Mouse (Mus musculus) retina, postnatal 7 days (tissue): Measurements from ENCODE around the gene Magi2.

Source experiments
- DNase-seq: peaks from one replicate; pipeline ENCODE4 v3.0.0-alpha.2; 2012; ENCODE audit warnings: low read depth, low spot score

The Magi2 gene

DNA sequence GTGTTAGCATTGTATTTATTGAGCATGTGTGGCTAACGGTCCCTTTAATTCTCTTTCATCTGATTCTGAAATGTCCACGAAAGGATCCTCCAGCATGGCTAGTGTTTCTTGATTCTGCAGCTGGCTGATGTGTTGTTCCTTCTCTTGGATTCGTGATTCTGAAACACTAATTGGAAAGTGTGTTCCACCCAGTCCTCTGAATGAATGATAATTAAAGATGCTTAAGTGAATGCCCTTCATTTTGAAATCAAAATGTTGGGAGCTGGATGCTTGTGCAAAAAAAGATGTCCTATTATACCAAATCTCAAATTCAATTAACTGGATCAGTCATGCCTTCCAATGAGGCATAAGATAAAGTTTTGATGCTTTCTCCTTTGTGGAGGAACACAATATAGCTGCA, 1132.2 kb downstream of the Magi2 start:
- DNase-seq, result no peak

DNA sequence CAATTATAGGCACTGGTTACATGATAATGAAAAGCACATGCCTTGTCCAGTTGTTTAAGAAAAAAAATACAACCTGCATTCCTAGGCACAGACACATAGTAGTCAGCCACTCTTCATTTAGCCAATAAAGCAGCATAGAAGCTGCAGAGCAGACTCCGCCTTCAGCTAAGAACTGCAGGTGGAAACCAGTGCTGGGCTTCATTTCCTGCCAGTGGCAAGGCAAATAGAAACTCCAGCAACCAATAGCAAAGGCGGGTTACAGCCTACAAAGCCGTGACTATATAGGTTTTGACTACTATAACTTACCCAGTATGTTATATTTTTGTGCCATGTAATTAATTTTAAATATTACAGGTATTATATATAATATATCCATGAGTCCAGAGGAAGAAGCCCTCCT, 1135.3 kb downstream of the Magi2 start:
- DNase-seq, result no peak

DNA sequence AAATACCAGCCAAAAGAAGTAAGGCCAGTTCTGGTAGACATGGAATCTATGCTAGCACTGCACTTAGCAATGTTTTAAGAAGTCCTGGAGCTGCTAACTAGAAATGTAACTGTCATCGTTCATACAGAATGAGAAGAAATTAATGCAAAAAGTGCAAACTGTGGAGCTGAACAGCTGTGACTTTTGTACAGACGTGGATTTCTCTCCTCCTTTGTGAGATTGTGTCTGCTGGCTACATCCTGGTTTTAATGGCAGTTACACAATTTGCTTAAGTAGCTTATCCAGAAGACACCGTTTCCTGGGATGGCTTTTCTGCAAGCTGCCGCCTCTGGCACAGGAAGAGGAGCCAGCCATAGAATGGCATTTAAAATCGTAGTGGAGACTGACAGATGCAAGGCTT, 1136.4 kb downstream of the Magi2 start:
- no peak for DNase-seq

DNA sequence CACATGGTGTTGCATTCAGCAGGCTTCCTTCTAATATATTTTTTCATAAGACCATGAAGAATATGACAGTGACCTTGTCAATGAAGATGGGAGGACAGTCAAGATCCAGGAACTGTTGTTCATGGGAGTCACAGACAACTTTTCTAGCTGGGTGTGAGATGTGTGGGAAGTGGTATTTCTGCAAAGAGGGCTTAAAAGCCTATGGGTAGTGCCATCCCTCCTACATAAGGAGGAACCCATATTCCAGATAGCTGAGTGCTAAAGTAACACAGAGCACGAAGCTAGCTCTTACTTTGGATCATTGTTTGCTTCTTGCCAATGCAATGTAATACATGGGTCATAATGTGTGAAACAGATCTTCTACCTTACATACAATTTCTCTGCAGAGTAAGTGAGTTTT, 1146.8 kb downstream of the Magi2 start:
- no peak for DNase-seq

DNA sequence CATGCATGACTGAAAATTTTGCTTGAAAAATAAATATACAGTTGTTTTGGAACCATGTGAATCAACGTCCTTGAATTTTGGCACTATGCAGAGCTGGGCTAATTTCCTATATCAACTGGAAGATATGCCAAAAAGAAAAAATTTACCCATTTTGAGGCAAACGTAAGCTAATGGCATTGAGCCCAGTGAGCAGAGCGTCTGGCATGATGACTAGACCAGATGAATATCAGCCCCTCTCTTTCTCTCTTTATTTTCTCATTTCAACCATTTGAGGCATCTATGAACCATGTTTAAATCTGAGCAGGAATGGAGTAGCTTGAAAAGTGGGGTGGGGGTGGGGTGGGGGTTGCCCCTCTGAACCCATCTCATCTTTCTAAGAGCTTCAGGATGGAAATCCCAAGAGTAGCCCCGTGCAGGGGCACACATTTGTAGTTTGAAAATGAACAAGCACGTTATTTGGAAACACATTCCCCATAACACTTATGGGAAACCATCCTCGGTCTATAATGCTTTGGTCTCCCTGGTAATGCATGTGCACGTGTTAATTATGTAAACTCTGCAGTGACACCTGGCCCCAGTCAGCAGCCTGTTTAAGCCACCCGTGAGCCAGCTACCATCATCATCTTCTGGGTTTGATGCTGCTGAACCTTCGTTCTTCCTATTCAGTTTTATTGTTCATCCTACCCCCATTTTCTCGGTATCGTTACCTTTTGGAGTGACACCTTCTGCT, 1151.4 kb downstream of the Magi2 start:
- DNase-seq, result no peak

DNA sequence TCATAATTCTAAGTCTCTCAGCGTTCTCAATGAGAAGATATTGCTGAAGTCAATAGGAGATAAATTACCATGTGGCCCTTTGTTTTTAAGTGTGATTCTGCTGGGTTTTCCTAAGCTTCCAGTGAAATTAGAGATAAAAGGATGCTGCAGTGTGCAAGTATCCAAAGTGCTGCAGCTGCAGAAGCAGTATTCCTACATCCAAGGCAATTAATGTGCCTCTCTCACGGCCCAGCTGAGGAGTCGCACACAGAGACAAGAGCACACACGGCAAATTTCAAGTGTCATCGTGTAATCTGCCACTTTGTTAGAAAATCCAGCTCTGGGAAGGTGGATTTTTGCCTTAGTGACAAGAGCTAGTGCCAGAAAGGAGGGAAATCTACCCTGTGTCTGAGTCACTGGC, 1177.7 kb downstream of the Magi2 start:
- no peak for DNase-seq

DNA sequence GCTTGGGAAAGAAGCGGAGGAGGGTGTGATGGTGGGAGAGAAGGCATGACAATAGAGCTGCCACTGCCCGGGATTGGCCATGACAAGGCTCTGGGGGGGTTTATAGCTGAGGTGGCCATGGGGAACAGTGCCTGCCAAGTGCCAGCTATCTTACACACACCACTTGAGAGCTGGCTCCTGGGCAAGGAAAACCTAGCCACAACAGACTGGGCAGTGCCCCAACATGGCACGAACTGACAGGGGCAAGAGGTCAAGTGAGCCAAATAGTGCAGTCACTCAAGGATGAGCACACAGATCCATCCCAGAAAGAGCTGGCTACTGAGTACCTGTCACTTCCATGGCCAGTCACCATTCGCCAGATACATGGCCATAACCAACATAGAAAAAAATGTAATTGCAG, 1179.8 kb downstream of the Magi2 start:
- DNase-seq, result no peak

DNA sequence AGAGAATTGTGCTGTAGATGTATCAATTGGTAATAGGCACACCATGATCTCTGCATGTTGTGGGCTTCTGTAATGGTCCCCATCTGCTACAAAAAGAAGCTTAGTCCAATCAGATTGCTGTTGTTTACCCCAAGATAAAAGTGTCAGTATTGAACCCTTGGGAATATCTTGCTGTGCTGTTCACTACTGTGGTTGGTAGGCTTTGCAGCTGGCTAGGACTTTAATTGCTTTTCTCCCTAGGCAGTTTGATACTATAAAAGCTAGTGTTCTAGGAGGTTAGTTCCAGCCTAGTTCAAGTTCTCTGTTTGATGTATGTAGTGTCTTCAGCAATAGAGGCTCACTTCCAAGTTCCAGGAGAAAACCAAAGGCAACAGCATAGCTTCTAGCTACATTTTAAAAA, 1188.5 kb downstream of the Magi2 start:
- no peak for DNase-seq

DNA sequence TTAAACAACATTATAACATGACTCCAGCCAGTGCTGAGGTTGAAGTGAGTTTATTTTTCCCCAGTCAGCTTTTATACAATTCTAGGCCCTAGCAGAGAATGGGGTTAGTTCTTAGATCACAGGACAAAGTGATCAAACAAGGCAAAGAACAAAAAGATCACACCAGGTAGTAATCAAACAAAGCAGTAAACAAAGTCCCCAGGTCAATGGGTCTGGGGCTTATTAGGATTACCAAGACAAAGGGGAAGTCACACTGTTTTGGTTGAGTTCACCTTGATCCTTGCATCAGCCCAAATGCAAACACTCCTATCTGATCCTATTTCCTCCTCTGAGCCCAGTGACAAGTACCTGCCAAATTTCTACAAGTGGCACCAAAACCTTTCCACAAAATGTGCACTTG, 1190.5 kb downstream of the Magi2 start:
- DNase-seq, result no peak

DNA sequence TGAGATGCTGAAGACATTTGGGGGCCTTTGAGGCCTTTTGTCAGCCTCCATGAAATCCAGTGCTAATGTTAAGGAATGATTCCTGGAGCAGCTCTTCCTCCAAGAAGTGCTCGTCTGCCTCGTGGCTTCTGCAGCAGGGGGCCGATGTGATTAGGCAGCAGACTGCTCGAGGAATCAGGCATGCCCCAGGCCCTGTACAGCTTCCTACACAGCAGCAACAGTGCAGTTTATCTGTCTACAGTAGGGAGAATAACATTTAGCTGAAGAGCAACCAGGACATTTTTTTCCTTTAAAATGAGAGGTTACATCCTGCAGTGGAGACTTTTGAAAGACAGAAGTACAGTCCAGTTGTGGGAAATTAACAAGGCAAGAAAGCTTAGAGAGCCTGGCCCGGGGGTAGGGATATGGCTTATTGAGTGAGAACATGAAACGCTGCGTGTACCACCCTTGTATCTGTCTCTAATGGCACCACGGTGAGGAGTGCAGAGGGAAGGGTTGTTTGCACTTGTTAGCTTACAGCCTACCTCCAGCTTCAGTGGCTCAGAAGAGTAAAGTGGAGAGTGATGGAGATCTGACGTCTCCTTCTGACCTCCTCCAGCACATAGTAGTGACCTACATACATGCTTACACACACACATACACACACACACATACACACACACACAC, 1205.4 kb downstream of the Magi2 start:
- DNase-seq, result no peak

DNA sequence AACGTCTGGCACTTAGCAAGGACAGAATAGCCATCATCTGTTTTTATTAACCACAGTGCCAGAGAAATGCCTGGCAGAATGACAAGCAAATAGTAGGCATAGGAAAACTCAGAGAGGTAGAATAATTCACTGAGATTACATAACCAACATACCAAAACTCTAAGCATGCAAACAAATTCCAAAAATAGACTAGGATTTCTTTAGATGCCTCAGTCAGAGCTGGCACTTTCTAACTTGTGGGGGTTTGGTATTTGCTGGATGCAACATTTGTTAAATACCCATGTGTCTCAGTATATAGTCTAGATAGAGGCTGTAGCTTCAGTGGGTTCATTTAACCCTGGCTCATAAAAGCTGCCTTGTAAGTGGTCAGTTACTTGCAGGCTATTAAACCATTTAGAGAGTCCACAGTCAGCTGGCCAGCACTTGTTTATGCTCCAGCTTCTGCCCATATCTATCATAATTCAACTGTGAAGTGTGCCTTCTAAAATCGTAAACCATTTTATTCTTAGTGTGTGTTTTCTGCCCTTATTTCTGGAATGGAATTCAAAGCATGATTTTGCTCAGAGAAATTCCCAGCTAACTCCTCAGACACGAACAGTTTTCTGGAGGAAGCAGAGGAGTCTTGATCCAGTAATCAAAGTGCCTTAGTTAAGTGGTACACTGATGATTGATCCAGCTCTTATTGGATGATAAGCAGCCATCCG, 1219.8 kb downstream of the Magi2 start:
- no peak for DNase-seq

DNA sequence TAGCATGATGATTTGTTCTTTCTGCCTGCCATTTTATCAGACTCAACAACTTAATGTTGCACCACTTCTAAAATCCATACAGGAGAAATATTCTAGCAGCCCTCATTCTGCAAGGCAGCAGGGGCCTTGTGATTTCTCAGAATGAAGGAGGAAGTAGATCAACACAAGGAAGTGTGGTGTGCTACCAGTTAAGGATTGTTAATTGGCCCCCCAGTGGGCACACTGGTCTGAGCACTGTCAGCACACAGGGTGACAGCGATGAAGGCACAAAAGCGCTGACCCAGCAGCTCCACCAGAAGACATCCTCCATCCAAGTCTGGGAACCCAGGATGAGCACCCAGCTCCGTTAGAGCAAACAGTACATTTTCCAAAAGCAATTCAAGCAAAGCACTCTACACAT, 1229.3 kb downstream of the Magi2 start:
- DNase-seq, result no peak

DNA sequence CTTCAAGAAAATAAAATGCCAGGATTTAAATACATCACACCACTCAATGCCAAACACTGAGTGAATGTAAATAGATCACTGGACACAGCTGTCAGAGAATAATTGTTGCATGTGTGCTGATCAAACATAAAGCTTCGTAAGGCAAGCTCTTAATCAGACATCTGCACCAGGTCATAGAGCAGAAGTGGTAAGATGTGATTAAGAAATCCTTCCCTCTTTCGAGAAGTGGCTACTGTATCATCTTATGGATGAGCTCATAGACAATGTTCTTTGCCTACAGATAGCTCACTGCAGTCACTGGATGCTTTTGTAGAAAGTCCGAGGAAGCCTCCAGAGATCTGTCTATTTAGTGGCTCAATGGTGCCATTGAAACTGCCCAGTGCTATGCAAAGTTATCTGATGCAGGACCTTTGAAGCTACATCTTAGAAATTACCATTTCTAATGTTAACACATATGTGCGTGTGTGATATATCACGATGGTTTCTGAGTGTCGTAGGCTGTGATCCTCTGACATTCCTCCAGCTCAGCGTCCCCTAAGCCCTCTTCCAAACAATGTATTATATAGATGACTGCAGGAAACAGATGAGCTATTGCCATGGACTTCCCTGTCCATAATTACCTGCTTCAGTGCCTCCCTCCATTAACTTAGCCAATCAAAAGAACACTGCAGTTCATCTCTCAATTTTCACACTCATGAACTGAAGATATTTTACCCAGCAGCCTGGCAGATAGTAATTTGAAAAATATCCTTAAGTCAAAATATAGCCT, 1231.1 kb downstream of the Magi2 start:
- no peak for DNase-seq

DNA sequence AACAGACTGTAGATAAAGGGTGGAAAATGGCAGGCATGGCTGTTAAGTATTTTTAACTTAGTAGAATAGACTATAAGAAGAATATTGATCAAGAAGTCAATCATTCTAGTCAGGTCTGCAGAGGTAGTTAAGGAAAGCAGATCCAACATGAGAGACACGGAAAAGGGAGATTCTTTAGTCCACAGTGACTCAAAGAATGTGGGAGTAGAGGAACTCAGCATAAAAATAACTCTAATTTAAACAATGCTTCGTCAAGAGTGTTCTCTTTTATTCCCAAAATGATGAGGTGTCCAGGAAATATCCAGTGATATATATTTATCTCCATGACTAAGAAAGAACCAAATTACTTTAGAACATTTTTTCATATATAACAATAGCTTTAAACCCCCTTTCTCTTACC, 1234.9 kb downstream of the Magi2 start:
- DNase-seq, result no peak

DNA sequence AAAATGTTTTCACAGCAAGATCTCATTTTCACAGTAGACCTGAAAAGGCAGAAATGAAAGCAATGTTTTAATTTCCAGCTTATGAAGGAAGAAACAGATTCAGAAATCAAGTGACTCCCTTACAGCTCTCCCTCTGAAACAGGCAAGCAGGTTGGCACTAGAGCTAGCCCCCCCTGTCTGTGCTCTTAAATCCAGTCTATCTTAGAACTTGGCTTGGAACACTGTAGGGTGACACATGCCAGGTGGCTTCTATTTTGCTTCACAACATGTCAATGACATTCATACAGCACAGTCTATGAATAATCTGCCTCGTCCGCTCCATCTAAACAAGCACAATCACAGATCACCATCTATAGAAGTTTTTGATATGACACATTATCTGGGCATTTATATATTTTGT, 1235.5 kb downstream of the Magi2 start:
- no peak for DNase-seq

DNA sequence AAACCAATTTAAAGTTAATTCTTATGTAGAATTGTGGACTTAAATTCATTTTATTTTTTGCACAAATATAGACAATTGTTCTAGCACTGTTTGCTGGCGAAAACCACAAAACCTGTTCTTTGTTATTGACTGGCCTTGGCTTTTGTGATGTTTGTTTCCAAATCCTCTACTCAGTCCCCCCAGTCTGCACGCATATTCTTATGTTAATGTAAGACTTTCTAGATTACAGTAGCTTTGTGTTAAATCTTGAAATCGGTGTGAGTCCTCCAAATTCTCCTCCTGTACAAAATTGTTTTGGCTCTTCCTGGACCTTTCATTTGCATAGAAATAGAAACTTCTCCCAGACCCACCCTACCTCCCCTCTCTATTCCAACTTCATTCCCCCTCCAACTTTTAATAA, 1242.9 kb downstream of the Magi2 start:
- DNase-seq, result no peak

DNA sequence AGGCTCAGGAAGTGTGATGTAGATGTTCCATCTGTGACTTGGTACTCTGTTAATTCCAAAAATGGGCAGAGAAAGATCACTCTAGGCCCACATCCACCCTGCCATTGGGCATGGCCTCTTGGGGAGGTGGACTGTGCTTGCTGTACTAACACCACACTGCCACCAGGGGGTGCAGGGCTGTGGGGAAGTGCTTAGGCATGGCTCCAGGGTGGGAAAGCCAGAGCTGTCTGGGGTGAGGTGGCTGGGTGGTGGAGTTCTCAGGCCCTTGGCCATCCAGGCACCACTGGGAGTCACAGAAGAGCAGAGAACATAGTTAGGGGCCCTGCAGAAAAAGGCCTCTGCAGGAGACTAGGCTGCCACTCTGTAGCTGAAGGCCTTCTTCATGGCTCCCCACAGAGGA, 1243.6 kb downstream of the Magi2 start:
- no peak for DNase-seq

DNA sequence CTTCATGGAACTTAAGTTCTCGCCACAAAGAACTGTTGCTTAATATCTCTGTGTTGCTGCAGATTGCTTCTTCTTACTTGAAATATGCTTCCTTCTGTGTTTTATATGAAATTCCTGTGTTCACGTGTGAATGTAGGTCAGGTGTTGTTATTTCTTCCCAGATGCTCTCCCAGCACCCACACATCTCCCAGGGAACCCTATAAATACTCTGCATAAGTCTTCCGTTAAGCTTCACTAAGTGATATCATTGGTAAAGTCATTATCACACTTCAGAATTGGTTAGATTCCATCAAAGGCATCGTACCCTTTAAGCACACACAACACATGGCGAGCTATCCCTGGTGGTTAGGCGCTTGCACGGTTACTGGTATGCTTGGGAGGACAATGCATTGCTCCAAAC, 1257.7 kb downstream of the Magi2 start:
- DNase-seq, result no peak

DNA sequence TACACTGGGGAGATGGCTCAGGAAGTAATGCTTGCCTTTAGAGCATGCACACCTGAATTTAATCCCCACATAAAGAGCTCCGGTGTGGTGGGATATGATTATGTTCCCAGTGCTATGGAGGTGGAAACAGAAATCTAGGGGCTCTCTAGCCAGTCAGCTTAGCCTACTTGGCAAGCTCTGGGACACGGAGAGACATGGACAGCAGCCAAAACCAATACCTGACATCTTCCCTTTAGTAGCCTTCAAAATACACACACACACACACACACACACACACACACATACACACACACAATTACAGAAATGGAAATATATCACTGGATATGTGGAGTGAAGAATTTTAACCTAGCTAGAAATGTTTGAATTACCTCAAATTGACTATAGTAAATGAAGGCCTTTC, 1265.1 kb downstream of the Magi2 start:
- no peak for DNase-seq

DNA sequence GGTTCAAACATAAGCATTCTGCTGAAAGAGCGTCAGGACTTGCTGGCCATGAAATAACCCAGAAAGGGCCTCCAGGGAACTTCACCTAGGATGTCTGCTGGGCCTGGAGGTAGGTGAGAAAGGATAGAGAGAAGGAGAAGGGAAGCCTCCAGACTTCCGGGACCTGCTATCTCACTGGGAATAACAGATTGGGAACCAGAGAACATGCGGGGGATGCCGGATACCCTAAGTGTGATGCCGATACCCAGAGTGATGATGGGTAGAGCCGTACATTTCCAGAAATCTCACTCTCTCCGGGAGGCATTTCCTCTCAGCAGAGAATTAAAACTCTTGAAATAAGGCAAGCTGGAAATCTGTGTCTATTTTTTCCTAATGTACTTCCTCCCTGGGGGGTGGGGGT, 1265.8 kb downstream of the Magi2 start:
- DNase-seq, result no peak

DNA sequence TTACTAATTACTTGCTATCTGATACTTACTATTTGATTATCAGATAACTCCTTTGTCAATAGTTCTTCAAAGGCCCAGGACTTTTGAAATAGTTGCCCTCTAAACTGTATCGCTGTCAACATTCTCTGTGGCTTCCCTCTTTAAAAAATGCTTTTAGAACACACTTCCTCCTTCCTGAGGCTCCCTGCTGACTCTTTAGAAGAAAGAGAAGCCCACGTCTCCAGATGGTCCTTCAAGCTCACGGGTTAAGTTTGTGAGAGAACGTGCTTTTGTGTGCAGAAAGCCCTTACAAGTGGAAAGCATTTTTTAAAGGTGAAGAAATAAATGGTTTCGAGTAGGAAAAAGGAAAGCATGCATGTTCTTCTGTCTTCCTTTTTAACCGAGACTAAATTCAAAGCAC, 1267.2 kb downstream of the Magi2 start:
- no peak for DNase-seq

DNA sequence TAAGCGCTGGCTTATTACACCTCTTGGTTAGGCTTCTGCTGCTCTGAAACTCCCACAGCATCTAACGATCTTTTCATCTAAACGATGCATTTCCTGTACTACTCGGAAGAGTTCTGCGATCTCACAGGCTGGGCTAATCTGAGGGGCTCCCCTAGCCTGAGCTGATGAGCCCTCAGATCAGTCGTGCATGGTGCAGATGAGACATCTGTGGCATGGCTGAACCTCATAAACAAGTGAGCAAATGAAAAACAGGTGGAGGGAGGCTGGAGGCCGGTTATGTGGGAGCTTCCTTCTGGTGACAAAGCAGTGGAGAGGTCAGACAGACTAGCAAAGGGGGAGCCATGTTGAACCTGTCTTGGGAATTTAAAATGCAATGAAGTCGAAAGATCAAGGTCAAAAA, 1270.1 kb downstream of the Magi2 start:
- DNase-seq, result no peak
